Mouse (Mus musculus) kidney, adult 2 months (tissue): ENCODE results near the gene Adamts2.

ENCODE experiments used
- CTCF ChIP-seq: fragments of 200-500 bp; conservative IDR thresholded peaks from 2 replicates; pipeline ENCODE4 v1.5.1; 2011; ENCODE audit warnings: low read depth, mild to moderate bottlenecking, control low read depth, low read length, moderate library complexity, mixed read lengths; ENCODE audit not compliant: insufficient read depth, insufficient read length
- POLR2A ChIP-seq: fragments of 200-500 bp; IDR thresholded peaks from one replicate; pipeline ENCODE4 v1.6.1; 2011; ENCODE audit warnings: low read depth, low read length, control low read depth

DNA sequence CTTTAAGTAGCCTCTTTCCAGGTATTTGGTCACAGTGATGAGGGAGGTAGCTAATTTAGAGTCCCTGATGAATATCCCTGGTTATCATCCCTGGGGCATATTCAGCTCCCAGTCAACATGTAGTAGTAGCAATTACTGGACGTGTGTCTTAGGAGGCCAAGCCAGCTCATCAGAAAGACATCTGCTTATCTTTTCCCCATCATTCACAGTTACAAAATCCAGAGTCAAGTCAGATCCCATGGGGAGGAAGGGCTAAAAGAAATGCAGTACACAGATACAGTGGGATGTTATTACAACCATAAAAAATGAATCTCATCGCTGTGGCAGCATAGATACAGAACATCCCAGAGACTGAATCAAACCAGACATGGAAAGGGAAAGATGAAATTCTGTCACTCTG, 102.6 kb downstream of the Adamts2 start:
- TF ChIP-seq POLR2A = no peak
- TF ChIP-seq CTCF = no peak
